Mouse (Mus musculus) limb, embryonic 12.5 days (tissue): Measurements from ENCODE around the gene Plek. TPM values are rescaled to one million over a fixed set of nuclear protein-coding genes. Genes with fewer than 3 reads are reported as not detected.

Source experiments
- ATAC-seq: fragments of 200-750 bp; cut with Nextera tagmentation; 2 replicates; pipeline ENCODE4 v1.8.0; 2017; ENCODE audit warnings: low read depth, moderate TSS enrichment; ENCODE audit not compliant: insufficient number of reproducible peaks, insufficient read depth, low FRiP score, low TSS enrichment
- H3K27ac ChIP-seq: fragments of 300-500 bp; sonication (generic); 2 replicates; pipeline ENCODE4 v1.5.1; 2016; ENCODE audit warnings: mild to moderate bottlenecking, moderate library complexity
- H3K27me3 ChIP-seq: fragments of 300-500 bp; sonication (generic); 2 replicates; pipeline ENCODE4 v1.6.1; 2016; ENCODE audit warnings: mild to moderate bottlenecking, moderate library complexity
- H3K36me3 ChIP-seq: fragments of 300-500 bp; sonication (generic); 2 replicates; pipeline ENCODE4 v1.6.1; 2016; ENCODE audit warnings: mild to moderate bottlenecking, moderate library complexity
- H3K4me1 ChIP-seq: fragments of 300-500 bp; sonication (generic); replicated peaks from 2 replicates; pipeline ENCODE4 v1.6.1; 2016
- H3K4me2 ChIP-seq: fragments of 300-500 bp; sonication (generic); 2 replicates; pipeline ENCODE4 v1.6.1; 2016; ENCODE audit warnings: mild to moderate bottlenecking, moderate library complexity
- H3K4me3 ChIP-seq: fragments of 300-500 bp; sonication (generic); replicated peaks from 2 replicates; pipeline ENCODE4 v1.5.1; 2016; ENCODE audit warnings: mild to moderate bottlenecking
- H3K9ac ChIP-seq: fragments of 300-500 bp; sonication (generic); replicated peaks from 2 replicates; pipeline ENCODE4 v1.6.1; 2016; ENCODE audit warnings: mild to moderate bottlenecking, moderate library complexity
- H3K9me3 ChIP-seq: fragments of 300-500 bp; sonication (generic); 2 replicates; pipeline ENCODE4 v1.6.1; 2016; ENCODE audit warnings: mild to moderate bottlenecking, moderate library complexity
- WGBS: fragments of 180-500 bp; shearing (Covaris S2); methylation state at CpG from one replicate; pipeline ENCODE4 v1.1.7; 2016; 5-methylcytosine and 5-hydroxymethylcytosine counted together
- polyA plus RNA-seq: library from polyadenylated mRNA; unstranded; fragments of >200 nt; fragmentation: Nextera tagmentation; extraction: Ambion mirVana; gene quantifications from 2 replicates; pipeline ENCODE4 v1.2.1, GENCODE M21; 2016

The Plek gene
- polyA plus RNA-seq, 1 experiment from 2014 or later: 3.9 TPM

- Histone ChIP-seq H3K27me3 (no peaks in the 10 kb centered on the region), H3K9ac (no peak overlapping the region), H3K4me3 (no peak overlapping the region), H3K4me2 (no peak overlapping the region), H3K27ac (no peak overlapping the region), H3K36me3 (no peaks in the 10 kb centered on the region), H3K9me3 (no peaks in the 10 kb centered on the region), H3K4me1 (no peaks in the 10 kb centered on the region)
- 72% methylated on average over 4 of the region's 4 CpGs for WGBS
- ATAC-seq: no peak
Measured at GRCm38 (mm10) chr11:16941973-16942452, 110.2 kb downstream of the Plek start.

GRCm38 (mm10) chr11:16941103-16941793, 110.9 kb downstream of the Plek start:
- no peak overlapping the region for H3K4me2 ChIP-seq
- 78% methylated on average over 4 of the region's 4 CpGs for WGBS
- H3K27ac ChIP-seq: no peak overlapping the region
- no peak overlapping the region for H3K4me3 ChIP-seq
- no peak for ATAC-seq
- H3K4me1 ChIP-seq: no peaks in the 10 kb centered on the region
- H3K9me3 ChIP-seq: no peaks in the 10 kb centered on the region
- no peaks in the 10 kb centered on the region for H3K36me3 ChIP-seq
- no peak overlapping the region for H3K9ac ChIP-seq
- H3K27me3 ChIP-seq: no peaks in the 10 kb centered on the region

- Histone ChIP-seq H3K9me3 (no peaks in the 10 kb centered on the region), H3K36me3 (no peaks in the 10 kb centered on the region), H3K27ac (no peak overlapping the region), H3K4me1 (peaks cover 6% of the 10 kb centered on the region; the same call in 1 of the 2 replicates), H3K4me2 (no peak overlapping the region), H3K9ac (no peak overlapping the region), H3K27me3 (no peaks in the 10 kb centered on the region), H3K4me3 (no peak overlapping the region)
- 67% methylated on average over 6 of the region's 6 CpGs for WGBS
- no peak for ATAC-seq
Measured at GRCm38 (mm10) chr11:16935577-16936236, 116.5 kb downstream of the Plek start.

- Histone ChIP-seq H3K4me2 (no peak overlapping the region), H3K9me3 (no peaks in the 10 kb centered on the region), H3K4me3 (no peak overlapping the region), H3K9ac (no peak overlapping the region), H3K36me3 (no peaks in the 10 kb centered on the region), H3K27me3 (no peaks in the 10 kb centered on the region), H3K4me1 (peaks cover 6% of the 10 kb centered on the region; the same call in 1 of the 2 replicates), H3K27ac (no peak overlapping the region)
- ATAC-seq: no peak
- WGBS: 86% methylated on average over 3 of the region's 3 CpGs
Measured at GRCm38 (mm10) chr11:16932159-16932558, 120.0 kb downstream of the Plek start.

Other genes with a start within 250 kb of the Plek start
- 1.4 and 1.9 TPM in 2 replicates for gene Fbxo48, start 101.0 kb downstream of the Plek start, polyA plus RNA-seq
- gene Cnrip1, start 795 bp downstream of the Plek start, polyA plus RNA-seq: 8.3 and 9.7 TPM in 2 replicates
- 86.9 and 88.6 TPM in 2 replicates for gene Ppp3r1, start 106.9 kb upstream of the Plek start, polyA plus RNA-seq
- 28.3 and 30.6 TPM in 2 replicates for gene Wdr92, start 129.7 kb upstream of the Plek start, polyA plus RNA-seq
- 87.0 and 88.6 TPM in 2 replicates for gene Pno1, start 159.2 kb upstream of the Plek start, polyA plus RNA-seq
- gene C1d, start 205.2 kb upstream of the Plek start, polyA plus RNA-seq: 103 and 108 TPM in 2 replicates